Mouse (Mus musculus): Measurements from ENCODE around the gene Lep.

DNA sequence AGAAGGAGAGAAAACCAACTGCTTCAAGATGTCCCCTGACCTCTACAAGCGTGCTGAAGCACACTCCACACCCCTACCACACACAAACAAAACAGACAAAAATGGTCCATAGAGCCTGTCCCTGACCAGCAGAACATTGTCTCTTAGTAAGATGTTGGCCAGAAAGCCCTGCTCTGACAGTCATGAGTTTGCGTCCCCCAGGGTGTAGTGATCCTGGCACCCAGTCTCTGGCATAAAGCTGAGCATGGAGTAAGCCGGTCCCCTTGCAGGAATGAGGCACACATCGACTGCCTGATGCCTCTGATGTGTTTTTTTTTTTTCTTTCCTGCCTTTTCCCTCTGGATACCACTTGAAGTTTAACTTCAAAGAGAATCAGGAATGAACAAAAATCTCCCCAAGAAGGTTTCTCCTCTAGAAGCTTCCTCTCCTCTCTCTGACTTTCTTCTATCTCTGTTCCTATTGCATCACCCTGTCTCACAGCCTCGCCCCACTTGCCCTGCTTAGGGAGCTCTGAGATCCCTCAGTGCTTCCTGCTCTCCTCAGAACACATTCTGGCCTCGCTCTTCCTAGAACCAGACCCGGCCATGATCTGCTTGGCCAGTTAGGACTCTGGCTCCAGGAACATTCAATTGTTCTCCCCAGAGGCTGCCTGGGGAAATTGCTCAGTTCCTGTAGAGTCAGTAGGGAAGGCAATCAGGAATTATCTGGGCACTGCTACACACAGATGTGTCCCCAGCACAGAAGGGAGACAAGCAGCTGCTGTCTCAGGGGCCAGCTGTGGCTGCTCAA lies 28.1 kb downstream of the Lep start:
- no peak for TF ChIP-seq POLR2A (IDR thresholded peaks at IDR 0.05; ENCODE audit: extremely low read depth, insufficient read depth, low read length)
- no peak for TF ChIP-seq CTCF (IDR thresholded peaks at IDR 0.05; ENCODE audit: extremely low read depth, insufficient read depth, low read length)

Measured in cortical plate, adult 2 months (tissue).